Mouse (Mus musculus) CH12.LX (cell line): ENCODE measurements around the gene Milr1. TPM values are rescaled to one million over a fixed set of nuclear protein-coding genes. Genes with fewer than 3 reads are reported as not detected.

ENCODE experiments used
- DNase-seq: peaks from one replicate; pipeline ENCODE4 v3.0.0-alpha.2; 2013; ENCODE audit errors: extremely low read depth
- H3K27ac ChIP-seq: 2 replicates; pipeline ENCODE4 v1.5.1; 2012; ENCODE audit warnings: low read depth, mild to moderate bottlenecking, control low read depth, moderate library complexity; ENCODE audit not compliant: insufficient read depth
- H3K27me3 ChIP-seq: replicated peaks from 2 replicates; pipeline ENCODE3; 2012; ENCODE audit warnings: inconsistent platforms
- H3K36me3 ChIP-seq, 2 experiments: replicated peaks in 1 of 2; 2 replicates each; pipeline versions ENCODE3 to v1.6.1; 2012; ENCODE audit warnings: inconsistent platforms in 1 of 2, low read length in 1 of 2, mild to moderate bottlenecking in 1 of 2, mixed read lengths in 1 of 2, moderate library complexity in 1 of 2; ENCODE audit not compliant: control insufficient read depth in 1 of 2, insufficient read depth in 1 of 2
- H3K4me1 ChIP-seq, 2 experiments: 2 replicates each; pipeline ENCODE4 v1.6.1; 2012; ENCODE audit warnings: inconsistent platforms in 1 of 2, moderate library complexity in 1 of 2; ENCODE audit not compliant: insufficient read depth in 2 of 2, control insufficient read depth in 1 of 2
- H3K4me2 ChIP-seq: 2 replicates; pipeline ENCODE4 v1.6.1; 2012; ENCODE audit warnings: low read depth, mild to moderate bottlenecking, control low read depth; ENCODE audit not compliant: poor library complexity, insufficient read depth, severe bottlenecking
- H3K4me3 ChIP-seq, 3 experiments: fragments of 150-350 bp in 1 of 3; sonication (generic) in 1 of 3; replicated peaks in 1 of 3; 2 replicates each; pipeline versions ENCODE3 to v1.5.1; 2011 to 2012; ENCODE audit warnings: low read depth in 2 of 3, low read length in 2 of 3, mild to moderate bottlenecking in 2 of 3, moderate library complexity in 2 of 3, control low read depth in 1 of 3, improper control_type of control experiment in 1 of 3, inconsistent platforms in 1 of 3, mixed read lengths in 1 of 3; ENCODE audit not compliant: poor library complexity in 1 of 3
- H3K79me2 ChIP-seq: replicated peaks from 2 replicates; pipeline ENCODE4 v1.6.1; 2012; ENCODE audit warnings: mild to moderate bottlenecking, moderate library complexity; ENCODE audit not compliant: control insufficient read depth, poor library complexity, insufficient read depth, severe bottlenecking; ENCODE audit errors: extremely low read depth
- H3K9ac ChIP-seq: 2 replicates; pipeline ENCODE4 v1.6.1; 2012; ENCODE audit warnings: low read depth, mild to moderate bottlenecking, control low read depth, moderate library complexity; ENCODE audit not compliant: insufficient read depth
- H3K9me3 ChIP-seq: replicated peaks from 2 replicates; pipeline ENCODE3; 2012; ENCODE audit warnings: low read length, inconsistent platforms, mixed read lengths
- BHLHE40 ChIP-seq: IDR thresholded peaks from 2 replicates; pipeline ENCODE4 v1.6.1; 2011; ENCODE audit warnings: mild to moderate bottlenecking, low read depth, low read length, improper control_type of control experiment
- CHD1 ChIP-seq: IDR thresholded peaks from 2 replicates; pipeline ENCODE4 v1.6.1; 2012; ENCODE audit warnings: low read depth, low read length, improper control_type of control experiment, inconsistent platforms
- CHD2 ChIP-seq: IDR thresholded peaks from 2 replicates; pipeline ENCODE4 v1.6.1; 2011; ENCODE audit warnings: low read length, improper control_type of control experiment
- E2F4 ChIP-seq: IDR thresholded peaks from 2 replicates; pipeline ENCODE4 v1.6.1; 2011; ENCODE audit warnings: low read depth, low read length, improper control_type of control experiment; ENCODE audit not compliant: insufficient replicate concordance
- ELF1 ChIP-seq: IDR thresholded peaks from 2 replicates; pipeline ENCODE4 v1.6.1; 2014; ENCODE audit warnings: low read depth, mild to moderate bottlenecking, inconsistent platforms, low read length, improper control_type of control experiment
- EP300 ChIP-seq: IDR thresholded peaks from 2 replicates; pipeline ENCODE4 v1.6.1; 2011; ENCODE audit warnings: low read length, improper control_type of control experiment
- ETS1 ChIP-seq: conservative IDR thresholded peaks from 2 replicates; pipeline ENCODE4 v1.6.1; 2012; ENCODE audit warnings: low read depth, mild to moderate bottlenecking, inconsistent platforms, low read length, improper control_type of control experiment, moderate library complexity
- HCFC1 ChIP-seq: IDR thresholded peaks from 2 replicates; pipeline ENCODE4 v1.6.1; 2012; ENCODE audit warnings: low read depth, mild to moderate bottlenecking, inconsistent platforms, low read length, improper control_type of control experiment
- IRF4 ChIP-seq: IDR thresholded peaks from 2 replicates; pipeline ENCODE4 v1.6.1; 2014; ENCODE audit warnings: low read depth, mild to moderate bottlenecking, inconsistent platforms, low read length, improper control_type of control experiment
- JUN ChIP-seq: IDR thresholded peaks from 2 replicates; pipeline ENCODE4 v1.6.1; 2011; ENCODE audit warnings: low read depth, mild to moderate bottlenecking, low read length, improper control_type of control experiment, moderate library complexity; ENCODE audit not compliant: insufficient read depth
- JUND ChIP-seq: conservative IDR thresholded peaks from 2 replicates; pipeline ENCODE4 v1.6.1; 2011; ENCODE audit warnings: low read depth, low read length, improper control_type of control experiment
- MAZ ChIP-seq: IDR thresholded peaks from 2 replicates; pipeline ENCODE4 v1.6.1; 2012; ENCODE audit warnings: low read depth, mild to moderate bottlenecking, inconsistent platforms, low read length, improper control_type of control experiment, moderate library complexity
- NRF1 ChIP-seq: IDR thresholded peaks from 2 replicates; pipeline ENCODE4 v1.6.1; 2014; ENCODE audit warnings: low read depth, mild to moderate bottlenecking, inconsistent platforms, low read length, improper control_type of control experiment, moderate library complexity
- POLR2A ChIP-seq: IDR thresholded peaks from 2 replicates; pipeline ENCODE4 v1.6.1; 2011; ENCODE audit warnings: low read depth, mild to moderate bottlenecking, improper control_type of control experiment, low read length
- RAD21 ChIP-seq: IDR thresholded peaks from 2 replicates; pipeline ENCODE4 v1.6.1; 2011; ENCODE audit warnings: low read depth, mild to moderate bottlenecking, low read length, improper control_type of control experiment, moderate library complexity
- RCOR1 ChIP-seq: conservative IDR thresholded peaks from 2 replicates; pipeline ENCODE4 v1.6.1; 2012; ENCODE audit warnings: low read depth, mild to moderate bottlenecking, inconsistent platforms, low read length, improper control_type of control experiment
- SIN3A ChIP-seq: IDR thresholded peaks from 2 replicates; pipeline ENCODE4 v1.6.1; 2012; ENCODE audit warnings: low read length, improper control_type of control experiment, inconsistent platforms
- TBP ChIP-seq: conservative IDR thresholded peaks from 2 replicates; pipeline ENCODE4 v1.6.1; 2011; ENCODE audit warnings: low read depth, low read length, improper control_type of control experiment
- TCF12 ChIP-seq: IDR thresholded peaks from 2 replicates; pipeline ENCODE4 v1.6.1; 2014; ENCODE audit warnings: low read depth, mild to moderate bottlenecking, inconsistent platforms, low read length, improper control_type of control experiment
- UBTF ChIP-seq: IDR thresholded peaks from 2 replicates; pipeline ENCODE4 v1.6.1; 2012; ENCODE audit warnings: low read depth, mild to moderate bottlenecking, inconsistent platforms, low read length, improper control_type of control experiment, moderate library complexity
- USF2 ChIP-seq: conservative IDR thresholded peaks from 2 replicates; pipeline ENCODE4 v1.6.1; 2011; ENCODE audit warnings: low read depth, low read length, improper control_type of control experiment
- ZKSCAN1 ChIP-seq: IDR thresholded peaks from 2 replicates; pipeline ENCODE4 v1.6.1; 2012; ENCODE audit warnings: low read depth, inconsistent platforms, low read length, improper control_type of control experiment, borderline replicate concordance
- ZNF384 ChIP-seq: IDR thresholded peaks from 2 replicates; pipeline ENCODE4 v1.6.1; 2012; ENCODE audit warnings: low read depth, low read length, improper control_type of control experiment, inconsistent platforms
- dilution Hi-C: fragments of 300-500 bp; cut with MboI; formaldehyde crosslinking; loops from 2 replicates; pipeline ENCODE4 v1.14.3; 2020; ENCODE audit warnings: low sequenced_read_pairs; ENCODE audit not compliant: extremely low pct_unique_long_range_greater_than_20kb, extremely low pct_ligation_motif_present
- in situ Hi-C: fragments of 300-500 bp; cut with MboI; formaldehyde crosslinking; loops from 3 replicates; pipeline ENCODE4 v1.14.3; 2019; ENCODE audit warnings: low sequenced_read_pairs, low pct_ligation_motif_present, low pct_unique_long_range_greater_than_20kb, mixed read lengths
- polyA plus RNA-seq: library from polyadenylated mRNA; unstranded; fragments of >175 nt; gene quantifications from 2 replicates; pipeline ENCODE4 v1.2.1, GENCODE M21; 2012; ENCODE audit warnings: low read depth; ENCODE audit not compliant: insufficient read length
- total RNA-seq, 2 experiments: library from RNA; depleted of rRNA; stranded (reverse); fragments of 300-350 nt in 1 of 2; fragments of >200 nt in 1 of 2; gene quantifications; 2 replicates each; pipeline ENCODE4 v1.2.3; 2012 to 2014

Gene Milr1
- total and polyA plus RNA-seq, 3 experiments: 22.0 to 41.2 (median 35.4) TPM

DNA sequence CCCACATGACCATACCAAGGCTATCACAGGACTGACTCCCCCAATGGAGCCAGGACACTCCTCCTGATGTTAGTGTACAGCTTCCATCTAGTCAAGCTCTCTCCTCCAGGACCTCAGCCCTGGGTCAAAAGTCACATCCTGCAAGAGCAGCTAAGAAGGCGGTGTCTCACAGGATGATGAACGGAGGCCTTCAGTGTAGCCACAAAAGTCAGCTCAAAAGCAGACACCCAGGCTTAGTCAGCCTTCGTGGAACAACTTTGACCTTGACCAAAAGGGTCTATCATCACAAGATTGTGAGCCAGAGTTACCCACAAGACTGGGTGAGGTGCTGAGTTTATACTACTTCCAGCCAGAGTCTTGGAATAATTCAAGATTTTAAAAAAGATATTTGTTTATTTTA lies 43.2 kb upstream of the Milr1 start:
- dilution Hi-C loops (no loop called here), in situ Hi-C loops (no loop called here)
- no peak for TF ChIP-seq NRF1
- no peak for TF ChIP-seq HCFC1
- no peak for TF ChIP-seq ELF1
- TF ChIP-seq CHD2: no peak
- TF ChIP-seq CHD1: no peak
- TF ChIP-seq BHLHE40: no peak
- no peak for TF ChIP-seq E2F4
- TF ChIP-seq SIN3A: no peak
- TF ChIP-seq UBTF: no peak
- no peak for TF ChIP-seq TCF12
- TF ChIP-seq POLR2A: no peak
- TF ChIP-seq RCOR1: no peak
- TF ChIP-seq JUND: no peak
- Histone ChIP-seq H3K27ac (peak overlapping the region; percentile 30; the same call in 1 of the 2 replicates), H3K4me3 (no peak overlapping the region), H3K27me3 (no peaks in the 10 kb centered on the region), H3K9me3 (no peaks in the 10 kb centered on the region), H3K79me2 (no peaks in the 10 kb centered on the region), H3K4me1 (peaks cover 10 to 93% of the 10 kb centered on the region in 2 experiments), H3K36me3 (peaks cover 0 to 17% of the 10 kb centered on the region in 2 experiments), H3K9ac (no peak overlapping the region), H3K4me2 (no peak overlapping the region)
- DNase-seq: no peak

DNA sequence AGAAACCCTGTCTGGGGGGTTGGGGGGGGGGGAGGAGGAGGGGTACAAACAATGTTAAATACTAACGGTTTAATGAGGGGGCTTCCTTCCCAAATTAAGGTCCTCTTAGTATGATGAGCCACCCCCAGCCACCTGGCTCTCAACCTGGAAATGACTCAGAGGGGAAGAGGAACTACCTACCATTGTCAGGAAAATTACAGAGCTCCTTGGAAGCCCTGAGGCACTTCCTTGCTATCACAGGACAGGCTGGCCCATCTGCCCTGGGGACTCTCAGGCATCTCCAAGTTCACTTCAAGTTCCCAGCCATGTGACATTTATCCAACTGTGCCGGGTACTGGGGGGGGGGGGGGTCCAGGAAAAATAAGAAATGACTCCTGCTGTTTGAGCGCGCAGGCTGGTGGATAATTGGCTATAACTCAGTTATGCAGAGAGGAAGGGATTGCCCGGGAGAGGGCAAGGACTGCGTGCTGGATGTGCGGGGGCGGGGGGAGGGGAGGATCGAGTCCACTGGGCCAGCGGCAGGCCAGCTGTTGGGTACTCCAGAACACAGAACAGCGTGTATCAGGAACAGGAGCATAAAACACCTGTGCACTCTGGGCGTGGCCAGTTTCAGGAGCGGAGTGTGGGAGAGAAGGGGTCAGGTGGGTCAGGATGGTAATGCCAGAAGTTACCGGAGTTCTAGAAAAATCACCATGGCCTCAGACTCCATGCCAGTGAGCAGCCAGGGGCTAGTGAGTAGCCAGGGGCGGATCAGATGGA lies 41.6 kb upstream of the Milr1 start:
- Histone ChIP-seq H3K36me3 (peaks cover 0 to 27% of the 10 kb centered on the region in 2 experiments), H3K4me3 (no peak overlapping the region), H3K9me3 (no peaks in the 10 kb centered on the region), H3K4me1 (peaks cover 7 to 88% of the 10 kb centered on the region in 2 experiments), H3K27ac (no peak overlapping the region), H3K79me2 (no peaks in the 10 kb centered on the region), H3K27me3 (no peaks in the 10 kb centered on the region), H3K4me2 (no peak overlapping the region)
- dilution Hi-C loops: no loop called here
- TF ChIP-seq MAZ: no peak
- 0 out of 2 replicates have a peak, but pooled peaks have one; percentile 7 for TF ChIP-seq ETS1
- TF ChIP-seq ZKSCAN1: no peak
- TF ChIP-seq IRF4: no peak; the same call in none of the 2 replicates
- TF ChIP-seq USF2: no peak
- no peak for TF ChIP-seq CHD2
- TF ChIP-seq ZNF384: no peak
- no peak for TF ChIP-seq RAD21
- peak; percentile 66; the same call in 1 of the 2 replicates for TF ChIP-seq EP300
- TF ChIP-seq NRF1: no peak
- TF ChIP-seq TBP: no peak
- TF ChIP-seq JUN: no peak
- no peak for TF ChIP-seq HCFC1
- TF ChIP-seq, all 38 proteins: peak for 2
- DNase-seq: peak; percentile 28
- no peak overlapping the region for H3K9ac ChIP-seq
- in situ Hi-C loops: no loop called here
